Mouse (Mus musculus) CH12.LX (cell line): ENCODE results near the gene Ccz1. TPM values are rescaled to one million over a fixed set of nuclear protein-coding genes. Genes with fewer than 3 reads are reported as not detected.

Experiments
- DNase-seq: peaks from one replicate; pipeline ENCODE4 v3.0.0-alpha.2; 2013; ENCODE audit errors: extremely low read depth
- H3K27ac ChIP-seq: 2 replicates; pipeline ENCODE4 v1.5.1; 2012; ENCODE audit warnings: low read depth, mild to moderate bottlenecking, control low read depth, moderate library complexity; ENCODE audit not compliant: insufficient read depth
- H3K27me3 ChIP-seq: replicated peaks from 2 replicates; pipeline ENCODE3; 2012; ENCODE audit warnings: inconsistent platforms
- H3K36me3 ChIP-seq, 2 experiments: replicated peaks in 1 of 2; 2 replicates each; pipeline versions ENCODE3 to v1.6.1; 2012; ENCODE audit warnings: inconsistent platforms in 1 of 2, low read length in 1 of 2, mild to moderate bottlenecking in 1 of 2, mixed read lengths in 1 of 2, moderate library complexity in 1 of 2; ENCODE audit not compliant: control insufficient read depth in 1 of 2, insufficient read depth in 1 of 2
- H3K4me1 ChIP-seq, 2 experiments: 2 replicates each; pipeline ENCODE4 v1.6.1; 2012; ENCODE audit warnings: inconsistent platforms in 1 of 2, moderate library complexity in 1 of 2; ENCODE audit not compliant: insufficient read depth in 2 of 2, control insufficient read depth in 1 of 2
- H3K4me2 ChIP-seq: 2 replicates; pipeline ENCODE4 v1.6.1; 2012; ENCODE audit warnings: low read depth, mild to moderate bottlenecking, control low read depth; ENCODE audit not compliant: poor library complexity, insufficient read depth, severe bottlenecking
- H3K4me3 ChIP-seq, 3 experiments: fragments of 150-350 bp in 1 of 3; sonication (generic) in 1 of 3; replicated peaks in 1 of 3; 2 replicates each; pipeline versions ENCODE3 to v1.5.1; 2011 to 2012; ENCODE audit warnings: low read depth in 2 of 3, low read length in 2 of 3, mild to moderate bottlenecking in 2 of 3, moderate library complexity in 2 of 3, control low read depth in 1 of 3, improper control_type of control experiment in 1 of 3, inconsistent platforms in 1 of 3, mixed read lengths in 1 of 3; ENCODE audit not compliant: poor library complexity in 1 of 3
- H3K79me2 ChIP-seq: replicated peaks from 2 replicates; pipeline ENCODE4 v1.6.1; 2012; ENCODE audit warnings: mild to moderate bottlenecking, moderate library complexity; ENCODE audit not compliant: control insufficient read depth, poor library complexity, insufficient read depth, severe bottlenecking; ENCODE audit errors: extremely low read depth
- H3K9ac ChIP-seq: 2 replicates; pipeline ENCODE4 v1.6.1; 2012; ENCODE audit warnings: low read depth, mild to moderate bottlenecking, control low read depth, moderate library complexity; ENCODE audit not compliant: insufficient read depth
- H3K9me3 ChIP-seq: replicated peaks from 2 replicates; pipeline ENCODE3; 2012; ENCODE audit warnings: low read length, inconsistent platforms, mixed read lengths
- CHD2 ChIP-seq: IDR thresholded peaks from 2 replicates; pipeline ENCODE4 v1.6.1; 2011; ENCODE audit warnings: low read length, improper control_type of control experiment
- CTCF ChIP-seq, 2 experiments: IDR thresholded peaks in 1 of 2; conservative IDR thresholded peaks in 1 of 2; 2 replicates each; pipeline ENCODE4 v1.5.1; 2011 to 2012; ENCODE audit warnings: low read depth in 2 of 2, low read length in 2 of 2, improper control_type of control experiment in 1 of 2, inconsistent platforms in 1 of 2, mild to moderate bottlenecking in 1 of 2, moderate library complexity in 1 of 2
- ELF1 ChIP-seq: IDR thresholded peaks from 2 replicates; pipeline ENCODE4 v1.6.1; 2014; ENCODE audit warnings: low read depth, mild to moderate bottlenecking, inconsistent platforms, low read length, improper control_type of control experiment
- ETS1 ChIP-seq: conservative IDR thresholded peaks from 2 replicates; pipeline ENCODE4 v1.6.1; 2012; ENCODE audit warnings: low read depth, mild to moderate bottlenecking, inconsistent platforms, low read length, improper control_type of control experiment, moderate library complexity
- GABPA ChIP-seq: IDR thresholded peaks from 2 replicates; pipeline ENCODE4 v1.6.1; 2012; ENCODE audit warnings: low read depth, low read length, improper control_type of control experiment, inconsistent platforms; ENCODE audit not compliant: insufficient replicate concordance
- HCFC1 ChIP-seq: IDR thresholded peaks from 2 replicates; pipeline ENCODE4 v1.6.1; 2012; ENCODE audit warnings: low read depth, mild to moderate bottlenecking, inconsistent platforms, low read length, improper control_type of control experiment
- JUN ChIP-seq: IDR thresholded peaks from 2 replicates; pipeline ENCODE4 v1.6.1; 2011; ENCODE audit warnings: low read depth, mild to moderate bottlenecking, low read length, improper control_type of control experiment, moderate library complexity; ENCODE audit not compliant: insufficient read depth
- JUND ChIP-seq: conservative IDR thresholded peaks from 2 replicates; pipeline ENCODE4 v1.6.1; 2011; ENCODE audit warnings: low read depth, low read length, improper control_type of control experiment
- KAT2A ChIP-seq: IDR thresholded peaks from 2 replicates; pipeline ENCODE4 v1.6.1; 2012; ENCODE audit warnings: low read length, improper control_type of control experiment, inconsistent platforms; ENCODE audit not compliant: insufficient replicate concordance
- MAFK ChIP-seq: IDR thresholded peaks from 2 replicates; pipeline ENCODE4 v1.6.1; 2011; ENCODE audit warnings: low read length, improper control_type of control experiment; ENCODE audit not compliant: insufficient replicate concordance
- MAX ChIP-seq: IDR thresholded peaks from 2 replicates; pipeline ENCODE4 v1.6.1; 2011; ENCODE audit warnings: low read length, improper control_type of control experiment
- MEF2A ChIP-seq: IDR thresholded peaks from 2 replicates; pipeline ENCODE4 v1.6.1; 2014; ENCODE audit warnings: low read depth, mild to moderate bottlenecking, inconsistent platforms, low read length, improper control_type of control experiment, borderline replicate concordance
- MYC ChIP-seq: IDR thresholded peaks from 2 replicates; pipeline ENCODE4 v1.6.1; 2011; ENCODE audit warnings: low read depth, mild to moderate bottlenecking, improper control_type of control experiment, low read length
- POLR2A ChIP-seq: IDR thresholded peaks from 2 replicates; pipeline ENCODE4 v1.6.1; 2011; ENCODE audit warnings: low read depth, mild to moderate bottlenecking, improper control_type of control experiment, low read length
- POLR2AphosphoS2 ChIP-seq: IDR thresholded peaks from 2 replicates; pipeline ENCODE4 v1.6.1; 2011; ENCODE audit warnings: low read depth, low read length, improper control_type of control experiment
- RCOR1 ChIP-seq: conservative IDR thresholded peaks from 2 replicates; pipeline ENCODE4 v1.6.1; 2012; ENCODE audit warnings: low read depth, mild to moderate bottlenecking, inconsistent platforms, low read length, improper control_type of control experiment
- SIN3A ChIP-seq: IDR thresholded peaks from 2 replicates; pipeline ENCODE4 v1.6.1; 2012; ENCODE audit warnings: low read length, improper control_type of control experiment, inconsistent platforms
- TCF12 ChIP-seq: IDR thresholded peaks from 2 replicates; pipeline ENCODE4 v1.6.1; 2014; ENCODE audit warnings: low read depth, mild to moderate bottlenecking, inconsistent platforms, low read length, improper control_type of control experiment
- UBTF ChIP-seq: IDR thresholded peaks from 2 replicates; pipeline ENCODE4 v1.6.1; 2012; ENCODE audit warnings: low read depth, mild to moderate bottlenecking, inconsistent platforms, low read length, improper control_type of control experiment, moderate library complexity
- USF2 ChIP-seq: conservative IDR thresholded peaks from 2 replicates; pipeline ENCODE4 v1.6.1; 2011; ENCODE audit warnings: low read depth, low read length, improper control_type of control experiment
- ZC3H11A ChIP-seq: IDR thresholded peaks from 2 replicates; pipeline ENCODE4 v1.6.1; 2012; ENCODE audit warnings: low read depth, mild to moderate bottlenecking, inconsistent platforms, low read length, improper control_type of control experiment
- ZKSCAN1 ChIP-seq: IDR thresholded peaks from 2 replicates; pipeline ENCODE4 v1.6.1; 2012; ENCODE audit warnings: low read depth, inconsistent platforms, low read length, improper control_type of control experiment, borderline replicate concordance
- dilution Hi-C: fragments of 300-500 bp; cut with MboI; formaldehyde crosslinking; loops from 2 replicates; pipeline ENCODE4 v1.14.3; 2020; ENCODE audit warnings: low sequenced_read_pairs; ENCODE audit not compliant: extremely low pct_unique_long_range_greater_than_20kb, extremely low pct_ligation_motif_present
- in situ Hi-C: fragments of 300-500 bp; cut with MboI; formaldehyde crosslinking; loops from 3 replicates; pipeline ENCODE4 v1.14.3; 2019; ENCODE audit warnings: low sequenced_read_pairs, low pct_ligation_motif_present, low pct_unique_long_range_greater_than_20kb, mixed read lengths
- polyA plus RNA-seq: library from polyadenylated mRNA; unstranded; fragments of >175 nt; gene quantifications from 2 replicates; pipeline ENCODE4 v1.2.1, GENCODE M21; 2012; ENCODE audit warnings: low read depth; ENCODE audit not compliant: insufficient read length
- total RNA-seq, 2 experiments: library from RNA; depleted of rRNA; stranded (reverse); fragments of 300-350 nt in 1 of 2; fragments of >200 nt in 1 of 2; gene quantifications; 2 replicates each; pipeline ENCODE4 v1.2.3; 2012 to 2014

Gene Ccz1
- total and polyA plus RNA-seq, 3 experiments: 64.3 to 129 (median 91.0) TPM

- DNase-seq: no peak
- no peaks in the 10 kb centered on the region for H3K79me2 ChIP-seq
- H3K4me2 ChIP-seq: no peak overlapping the region
- in situ Hi-C loops (no loop called here), dilution Hi-C loops (no loop called here)
- H3K4me1 ChIP-seq: peaks cover 0 to 4% of the 10 kb centered on the region in 2 experiments; a peak in 1 of 4 replicates
- no peaks in the 10 kb centered on the region for H3K9me3 ChIP-seq
- no peak overlapping the region for H3K27ac ChIP-seq
- H3K9ac ChIP-seq: no peak overlapping the region
- H3K4me3 ChIP-seq: no peak overlapping the region
- no peaks in the 10 kb centered on the region for H3K27me3 ChIP-seq
- peaks cover 0 to 3% of the 10 kb centered on the region in 2 experiments for H3K36me3 ChIP-seq
- TF ChIP-seq MYC (no peak), CHD2 (no peak), ZKSCAN1 (no peak), JUND (no peak), CTCF (conservative IDR thresholded peaks at IDR 0.05 in 1 of 2, IDR thresholded peaks at IDR 0.05 in 1 of 2; ENCODE audit: low read depth in 2 of 2, low read length in 2 of 2) (no peak), MEF2A (no peak), RCOR1 (no peak), HCFC1 (no peak), ELF1 (no peak), JUN (no peak), ZC3H11A (no peak), KAT2A (no peak), MAFK (no peak), SIN3A (no peak), USF2 (no peak), TCF12 (no peak), GABPA (no peak), POLR2AphosphoS2 (no peak), UBTF (no peak)
These were observed 38.4 kb downstream of the Ccz1 start for GRCm38 (mm10) chr5:143976232-143976631.

- DNase-seq: no peak
- Histone ChIP-seq H3K27ac (no peak overlapping the region), H3K9me3 (no peaks in the 10 kb centered on the region), H3K79me2 (no peaks in the 10 kb centered on the region), H3K4me2 (no peak overlapping the region), H3K27me3 (no peaks in the 10 kb centered on the region), H3K4me1 (peaks cover 0 to 4% of the 10 kb centered on the region in 2 experiments; a peak in 1 of 4 replicates), H3K36me3 (no peaks in the 10 kb centered on the region), H3K4me3 (no peak overlapping the region), H3K9ac (no peak overlapping the region)
- TF ChIP-seq TCF12 (no peak), JUN (no peak), RCOR1 (no peak), POLR2AphosphoS2 (no peak), ETS1 (no peak), MAX (no peak), POLR2A (no peak)
- in situ Hi-C loops (no loop called here), dilution Hi-C loops (no loop called here)
These were observed 39.1 kb downstream of the Ccz1 start for GRCm38 (mm10) chr5:143975631-143975933.
